Mouse (Mus musculus) olfactory bulb, adult 2 months (tissue): Measurements from ENCODE around the gene Cdh4.

Experiments used
- CTCF ChIP-seq: fragments of 200-500 bp; IDR thresholded peaks from 2 replicates; pipeline ENCODE4 v1.5.1; 2012; ENCODE audit warnings: low read depth, mild to moderate bottlenecking, low read length, moderate library complexity; ENCODE audit not compliant: insufficient read depth
- POLR2A ChIP-seq: fragments of 200-500 bp; IDR thresholded peaks from 2 replicates; pipeline ENCODE4 v1.6.1; 2012; ENCODE audit warnings: mild to moderate bottlenecking, low read depth, low read length, moderate library complexity; ENCODE audit not compliant: insufficient read depth

DNA sequence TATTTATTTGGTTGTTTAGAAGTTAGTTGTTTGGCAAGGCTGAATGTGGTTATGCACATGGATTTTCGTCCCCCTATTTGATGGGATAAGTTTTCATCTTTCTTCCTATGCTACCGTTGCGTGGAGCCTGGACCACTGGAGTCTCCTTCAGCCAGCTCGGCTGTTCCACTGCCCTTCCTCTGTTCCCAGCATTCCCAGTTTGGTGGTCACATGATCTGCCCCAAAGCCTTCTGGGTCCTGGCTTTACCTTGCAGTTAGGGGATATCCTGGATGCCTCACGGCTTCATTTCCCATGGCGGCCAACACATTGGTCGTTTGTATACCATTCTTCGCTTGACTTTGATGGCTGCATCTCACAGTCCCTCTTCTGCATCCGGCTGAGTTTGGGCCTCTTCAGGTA, 27.5 kb upstream of the Cdh4 start:
- TF ChIP-seq CTCF (no peak), POLR2A (no peak)
